Mouse (Mus musculus): ENCODE data around the gene Tcta.
"Not testable (repeated sequence)": the region's sequence is repeated elsewhere in the genome, so short reads cannot be mapped to it uniquely, and the experiment has no call there.

The Tcta gene

DNA sequence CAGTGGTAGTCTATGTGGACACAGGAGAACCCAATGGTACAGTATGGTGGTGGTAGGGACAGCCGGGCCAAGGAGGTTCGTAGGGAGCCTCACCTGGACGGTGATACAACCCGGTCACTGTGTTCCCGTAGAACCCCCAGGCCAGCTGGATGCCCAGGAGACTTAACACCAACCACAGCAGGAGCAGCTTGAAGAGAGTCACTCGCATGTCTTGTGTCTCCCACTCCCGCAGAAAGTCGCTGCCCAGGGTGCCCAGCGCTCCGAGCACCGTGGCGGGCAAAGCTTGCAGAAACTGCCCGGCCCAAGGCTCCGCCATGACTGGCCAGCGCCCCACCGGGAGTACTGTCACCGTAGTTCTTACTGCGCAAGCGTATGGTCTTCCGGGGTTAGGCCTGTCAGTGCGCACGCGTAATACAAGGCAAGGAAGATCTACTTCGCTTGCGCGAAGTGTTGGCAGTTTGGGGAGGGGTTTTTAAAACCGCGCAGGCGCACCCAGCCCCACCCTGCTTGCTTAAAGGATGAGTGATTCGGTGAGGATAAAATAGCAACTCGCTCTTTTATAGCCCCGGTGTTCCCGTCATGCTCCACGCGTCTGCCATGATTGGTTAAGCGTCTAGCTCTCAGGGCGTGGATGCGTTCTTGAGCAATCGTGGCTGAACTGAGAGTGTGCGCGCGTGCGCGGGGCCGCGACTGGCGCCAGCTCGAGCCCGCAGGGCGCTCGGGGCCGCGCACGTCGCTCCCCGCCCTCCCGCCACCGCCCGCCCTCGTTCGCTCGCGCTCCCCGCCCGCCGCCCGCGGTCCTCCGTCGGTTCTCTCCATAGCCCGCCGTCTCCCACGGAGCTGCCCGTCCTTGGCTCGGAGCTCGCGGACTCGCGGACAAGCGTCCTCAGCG is at the start of gene Tcta, which contains the start of gene Rhoa:
Gene Tcta (minus strand): TSS at position 532 of the 892 bp plus-strand sequence.
Gene Rhoa (plus strand): TSS at position 501 of the 892 bp plus-strand sequence.
- peak; percentile 99 for DNase-seq (ENCODE audit: low read depth)

DNA sequence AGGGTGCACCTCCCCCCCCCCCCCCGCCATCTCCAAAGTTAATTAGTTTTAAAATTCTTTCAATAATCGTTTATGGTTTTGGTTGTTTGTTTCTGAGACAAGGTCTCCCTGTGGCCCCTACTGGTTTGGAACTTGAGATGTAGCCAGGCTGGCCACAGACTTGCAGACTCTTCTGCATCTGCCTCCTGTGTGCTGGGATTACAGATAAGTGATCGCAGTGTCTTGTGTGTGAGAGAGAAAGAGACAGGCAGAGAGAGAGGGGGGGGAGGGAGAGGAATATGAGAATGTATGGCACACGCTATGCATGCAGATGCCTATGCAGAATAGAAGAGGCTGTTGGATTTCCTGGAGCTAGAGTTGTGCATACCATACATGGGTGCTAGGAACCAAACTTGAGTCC is 43.8 kb upstream of the Tcta start:
- no peak for DNase-seq (ENCODE audit: low read depth)

GRCm38 (mm10) chr9:108348290-108348680 is 42.3 kb upstream of the Tcta start:
- peak; percentile 52 for DNase-seq (ENCODE audit: low read depth)

- peak; percentile 84 for DNase-seq (ENCODE audit: low read depth)
Observed at GRCm38 (mm10) chr9:108347540-108348289, 41.8 kb upstream of the Tcta start, which contains the start of gene Usp4. Gene Usp4 (plus strand): TSS chr9:108347853.

DNA sequence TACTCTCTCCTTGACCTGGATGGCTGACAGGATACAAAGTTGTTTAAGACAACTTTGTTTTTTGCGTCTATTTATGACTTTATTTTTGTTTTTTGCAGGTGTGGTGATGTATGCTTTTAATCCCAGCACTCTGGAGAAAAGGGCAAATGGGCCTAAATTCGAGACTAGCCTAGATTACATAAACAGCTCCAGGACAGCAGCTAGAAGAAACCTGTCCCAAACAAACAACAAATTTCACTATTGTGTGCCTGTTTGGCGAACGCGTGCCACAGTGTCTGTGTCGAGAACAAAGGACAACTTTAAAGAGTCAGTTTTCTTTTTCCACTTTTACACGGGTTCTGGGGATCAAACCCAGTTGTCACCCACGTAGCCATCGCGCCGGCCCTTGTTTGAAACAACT is 41.1 kb upstream of the Tcta start:
- no peak for DNase-seq (ENCODE audit: low read depth)

- no peak for DNase-seq (ENCODE audit: low read depth)
Observed at GRCm38 (mm10) chr9:108344471-108344870, 38.5 kb upstream of the Tcta start.

- no peak for DNase-seq (ENCODE audit: low read depth)
Observed at GRCm38 (mm10) chr9:108343835-108344234, 37.9 kb upstream of the Tcta start.

DNA sequence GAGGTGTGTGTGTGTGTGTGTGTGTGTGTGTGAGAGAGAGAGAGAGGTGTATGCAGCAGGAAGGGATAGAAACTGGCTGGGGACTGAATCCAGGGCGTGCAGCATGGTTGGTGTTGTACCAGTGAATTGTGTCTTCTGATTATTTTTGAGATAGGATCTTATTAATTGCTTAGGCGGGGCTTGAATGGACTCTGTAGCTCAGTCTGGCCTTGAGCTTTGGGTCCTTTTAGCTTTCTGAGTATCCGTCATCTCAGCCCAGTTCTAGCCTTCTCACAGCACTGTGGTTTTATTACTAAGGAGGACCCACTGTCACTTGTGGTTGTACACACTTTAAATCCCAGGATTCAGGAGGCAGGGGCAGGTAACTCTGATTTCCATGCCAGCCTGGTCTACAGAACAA is 37.4 kb upstream of the Tcta start:
- peak; percentile 44 for DNase-seq (ENCODE audit: low read depth)

DNA sequence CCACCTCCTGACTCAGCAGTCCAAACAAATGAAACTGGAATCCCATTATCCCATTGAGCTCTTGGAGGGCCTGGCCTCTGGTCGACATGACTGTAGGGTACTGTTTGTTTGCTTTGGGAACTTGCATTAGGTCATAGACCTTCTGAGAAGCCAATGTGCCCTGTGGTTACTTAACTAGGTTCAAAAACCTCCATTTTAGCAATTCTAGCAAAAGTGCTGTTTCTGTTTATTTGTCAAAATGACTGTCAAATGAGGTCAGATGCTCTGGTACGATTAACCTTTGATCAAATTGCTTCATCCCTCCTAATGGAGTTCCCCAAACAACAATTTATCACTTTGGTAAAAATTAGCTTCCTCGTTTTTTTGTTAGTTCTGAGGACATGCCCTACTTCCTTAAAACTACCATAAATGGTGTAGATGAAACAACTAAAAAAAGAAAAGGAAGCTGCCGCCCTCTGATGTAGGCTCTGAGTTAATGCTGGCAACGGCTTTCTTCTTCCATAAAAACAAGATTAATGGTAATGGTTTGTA is 36.4 kb upstream of the Tcta start:
- DNase-seq (ENCODE audit: low read depth), result peak; percentile 71

GRCm38 (mm10) chr9:108341801-108342200 is 35.8 kb upstream of the Tcta start:
- DNase-seq (ENCODE audit: low read depth), result no peak

GRCm38 (mm10) chr9:108341139-108341475 is 35.1 kb upstream of the Tcta start:
- no peak for DNase-seq (ENCODE audit: low read depth)

DNA sequence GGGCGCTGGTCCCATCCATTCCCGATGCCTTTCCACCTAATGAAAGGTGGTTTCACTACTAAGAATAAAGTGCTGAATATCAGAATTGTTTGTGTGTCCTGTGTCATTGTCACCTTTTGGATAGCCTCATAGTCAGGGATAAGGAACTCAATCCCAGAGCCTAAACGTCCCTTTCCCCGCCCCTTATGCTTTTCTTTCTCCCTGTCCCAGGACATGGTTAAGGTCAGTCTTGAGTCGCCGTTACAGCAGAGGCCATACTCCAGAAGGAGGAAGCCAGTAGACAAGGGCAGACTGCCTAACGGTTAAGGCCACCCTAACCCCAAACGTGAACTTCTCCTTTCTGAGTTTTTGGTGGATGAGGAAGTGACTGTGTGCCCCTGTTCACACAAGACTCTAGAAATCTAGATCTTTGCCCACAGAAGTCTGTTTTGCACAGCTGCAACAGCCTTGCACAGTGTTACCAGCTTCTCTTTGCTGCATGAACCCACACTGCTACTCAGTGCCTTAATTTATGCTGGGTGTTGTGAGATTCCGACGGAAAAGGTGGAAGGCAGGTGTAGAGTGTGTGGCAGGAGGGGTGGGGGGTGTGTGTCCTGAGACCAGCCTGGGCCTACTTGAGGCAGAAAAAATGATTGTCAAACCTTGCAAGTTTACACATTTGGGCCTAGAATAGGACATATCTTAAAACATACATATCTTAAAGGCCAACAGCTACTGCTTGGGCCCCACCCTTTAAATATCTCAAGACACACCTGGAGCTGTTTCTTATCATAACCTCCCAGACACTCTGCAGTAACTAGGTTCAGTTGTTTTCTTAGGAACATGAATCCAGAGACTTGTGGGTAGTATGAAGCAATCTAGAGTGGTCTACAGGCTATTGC is 34.5 kb upstream of the Tcta start:
- DNase-seq (ENCODE audit: low read depth), result peak; percentile 38

DNA sequence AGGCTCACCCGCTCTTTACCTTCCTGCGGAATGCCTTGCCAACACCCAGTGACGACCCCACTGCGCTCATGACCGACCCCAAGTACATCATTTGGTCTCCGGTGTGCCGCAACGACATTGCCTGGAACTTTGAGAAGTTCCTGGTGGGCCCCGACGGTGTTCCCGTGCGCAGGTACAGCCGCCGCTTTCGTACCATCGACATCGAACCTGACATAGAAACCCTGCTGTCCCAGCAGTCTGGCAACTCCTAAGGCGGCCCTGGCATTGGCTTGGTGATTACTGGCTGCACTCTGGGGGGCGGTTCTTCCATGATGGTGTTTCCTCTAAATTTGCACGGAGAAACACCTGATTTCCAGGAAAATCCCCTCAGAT is 33.9 kb upstream of the Tcta start:
- DNase-seq (ENCODE audit: low read depth), result peak; percentile 36

GRCm38 (mm10) chr9:108338886-108339781 is 33.2 kb upstream of the Tcta start, which contains the start of gene Gpx1:
Gene Gpx1 (plus strand): TSS chr9:108338903.
- DNase-seq (ENCODE audit: low read depth), result peak; percentile 92

DNA sequence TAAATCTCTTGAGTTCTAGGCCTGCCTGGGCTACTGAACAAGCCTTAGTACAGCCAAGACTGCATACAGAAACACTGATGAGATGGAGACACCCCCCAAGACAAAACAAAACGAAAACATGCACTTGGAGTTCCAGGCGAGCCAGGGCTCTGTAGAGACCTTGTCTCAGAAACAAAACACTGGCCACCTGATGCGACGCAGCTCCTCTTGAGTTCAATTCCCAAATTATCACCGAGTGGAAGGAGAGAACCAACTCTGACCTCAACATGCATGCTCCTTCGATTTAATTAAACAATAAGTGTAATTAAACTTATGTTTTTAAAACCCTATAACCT is 32.6 kb upstream of the Tcta start:
- no peak for DNase-seq (ENCODE audit: low read depth)

- DNase-seq (ENCODE audit: low read depth), result no peak
Observed at GRCm38 (mm10) chr9:108337848-108338550, 32.0 kb upstream of the Tcta start.

- DNase-seq (ENCODE audit: low read depth), result no peak
Observed at GRCm38 (mm10) chr9:108325811-108326210, 19.9 kb upstream of the Tcta start.

DNA sequence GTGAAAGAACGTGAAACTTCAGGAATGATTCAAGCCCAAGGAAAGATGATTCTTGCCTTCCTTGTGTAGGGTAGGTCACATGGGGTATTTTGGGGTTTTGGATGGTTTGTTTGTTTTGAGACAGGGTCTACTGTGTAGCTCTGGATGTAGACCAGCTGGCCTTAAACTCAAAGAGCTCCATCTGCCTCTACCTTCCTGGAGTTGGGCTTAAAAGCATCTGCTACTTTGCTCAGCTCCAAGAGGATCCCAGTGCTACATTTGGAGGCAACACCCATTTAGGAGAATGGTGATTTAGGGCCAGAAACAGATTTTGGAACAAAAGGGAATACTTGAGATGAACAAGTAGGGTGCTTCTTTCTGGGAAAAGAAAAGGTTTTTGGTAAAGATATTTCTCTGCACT is 18.8 kb upstream of the Tcta start:
- DNase-seq (ENCODE audit: low read depth), result no peak

GRCm38 (mm10) chr9:108322054-108322453 is 16.1 kb upstream of the Tcta start:
- not testable (repeated sequence) for DNase-seq (ENCODE audit: low read depth)

GRCm38 (mm10) chr9:108318462-108318861 is 12.5 kb upstream of the Tcta start:
- no peak for DNase-seq (ENCODE audit: low read depth)
